Mouse (Mus musculus) cerebellum, postnatal 36 days (tissue): ENCODE measurements at regions not wholly inside any gene's neighbourhood (a gene's known extent, or its start where the extent isn't known, plus 50 kb on each side); places are given as distances from the start of the nearest gene placed in this dataset.

Source experiments
- DNase-seq, 2 experiments: peaks; one replicate each; pipeline ENCODE4 v3.0.0; 2021 to 2022; ENCODE audit warnings: mixed read lengths in 2 of 2

DNA sequence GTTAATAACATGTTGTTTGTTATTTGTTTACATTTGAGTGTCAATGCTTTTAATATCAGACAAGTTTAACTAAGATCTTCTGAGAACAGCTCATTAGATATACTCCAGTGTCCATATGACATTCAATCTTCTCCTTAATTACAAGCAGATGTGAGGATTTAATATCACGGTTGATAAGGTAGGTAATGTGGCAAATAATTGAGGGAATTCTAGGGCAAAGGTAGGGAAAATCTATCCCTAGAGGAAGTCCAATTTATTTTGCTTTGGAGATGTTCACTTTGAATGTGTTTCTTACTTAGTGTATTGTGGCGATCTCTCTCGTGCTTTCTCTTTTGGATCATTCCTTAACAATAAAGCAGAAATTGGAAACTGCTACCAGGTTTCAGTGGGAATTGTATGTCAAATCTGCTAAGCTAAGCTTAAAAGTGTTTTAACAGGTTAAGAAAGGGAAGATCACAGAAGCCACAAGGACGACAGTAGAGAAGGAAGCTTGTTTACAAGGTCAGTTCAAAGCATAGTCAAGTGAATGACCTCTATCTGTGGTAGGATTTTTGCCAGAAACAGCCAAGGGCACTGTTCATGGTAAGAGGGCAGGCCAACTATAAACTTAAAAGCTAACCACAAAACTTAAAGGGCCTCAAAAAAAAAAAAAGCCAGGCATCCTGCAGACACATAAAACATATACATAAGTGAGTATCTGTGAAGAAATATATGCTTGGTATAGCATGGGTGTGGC lies 282.2 kb upstream of the Xrcc4 start:
- no peak for DNase-seq

- no peak for DNase-seq
These were observed 281.5 kb upstream of the Xrcc4 start for GRCm38 (mm10) chr13:90370746-90371414.

DNA sequence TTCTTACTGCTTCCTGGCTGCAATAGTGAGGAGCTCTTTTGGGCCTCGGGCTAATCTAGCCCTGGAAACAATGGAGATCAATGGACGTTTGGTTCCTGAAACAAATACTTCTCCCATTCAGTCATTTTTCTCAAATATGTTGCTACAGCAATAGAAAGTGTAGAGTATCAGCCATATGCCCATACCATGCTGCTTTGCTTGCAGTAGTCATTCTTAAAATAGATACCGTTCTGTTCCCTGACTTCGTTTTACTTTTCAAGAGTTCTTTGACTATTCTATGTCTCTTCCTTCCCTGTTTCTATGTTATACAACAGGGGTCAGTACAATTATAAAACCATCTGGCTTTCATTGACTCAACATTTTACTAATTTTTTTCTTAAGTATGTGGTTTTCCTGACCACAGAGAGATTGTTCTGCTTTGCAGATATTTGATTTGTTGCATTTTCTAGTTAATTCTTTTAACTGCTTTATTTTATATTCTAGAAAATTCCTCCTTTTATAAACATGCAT lies 275.2 kb upstream of the Xrcc4 start:
- DNase-seq, result no peak

DNA sequence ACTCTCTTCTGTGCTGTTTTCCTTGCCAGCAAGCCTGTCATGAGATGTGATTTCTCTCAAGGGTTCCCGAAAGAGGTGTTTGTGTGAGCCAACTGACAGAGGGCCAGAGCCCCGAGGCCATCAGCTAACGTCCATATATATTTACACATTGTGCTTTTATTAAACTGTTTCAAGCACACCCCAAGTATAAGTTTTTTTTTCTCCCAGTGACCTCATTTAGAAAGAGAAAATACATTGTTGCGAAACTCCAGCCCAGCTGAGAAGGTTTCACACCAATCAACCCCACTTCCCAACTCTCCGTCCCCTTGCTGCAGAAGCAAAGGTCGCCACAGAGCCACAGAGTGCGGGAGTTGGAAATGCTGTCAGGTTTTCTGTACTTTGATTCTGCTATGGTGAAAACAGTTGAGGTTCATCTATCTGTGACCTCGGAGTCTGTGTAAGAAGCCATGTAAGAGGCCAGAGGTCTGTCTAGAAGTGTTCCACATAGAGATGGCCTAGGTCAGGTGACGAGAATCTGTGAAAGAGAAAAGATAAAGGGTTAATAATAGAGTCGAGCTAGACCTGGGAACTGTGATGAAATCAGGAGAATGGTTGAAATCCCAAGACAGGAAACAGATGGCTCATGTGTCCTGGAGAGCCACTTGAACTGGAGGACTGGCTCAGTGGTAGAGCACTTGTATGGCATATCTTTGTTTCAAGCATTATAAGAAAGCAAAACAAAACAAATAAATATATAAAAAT lies 270.6 kb upstream of the Xrcc4 start:
- no peak for DNase-seq

- DNase-seq, result no peak
These were observed 268.7 kb upstream of the Xrcc4 start for GRCm38 (mm10) chr13:90358149-90358548.

DNA sequence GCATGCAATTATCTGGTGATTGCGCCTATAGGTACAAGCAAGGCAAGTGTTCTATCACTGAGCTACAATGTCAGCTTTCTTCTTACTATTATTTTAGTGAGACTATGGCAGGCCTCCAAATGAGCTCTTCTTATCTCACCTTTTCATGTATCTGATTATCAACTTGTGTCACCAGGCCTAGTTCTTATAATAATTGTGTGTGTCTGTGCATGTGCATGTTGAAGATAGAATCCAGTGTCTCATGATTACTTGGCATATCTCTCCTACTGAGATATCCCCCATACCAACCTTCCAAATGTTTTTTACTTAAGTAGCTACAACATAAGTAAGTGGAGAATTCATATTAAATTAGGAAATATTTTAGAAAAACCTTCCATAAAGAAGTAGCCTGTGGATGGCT lies 266.2 kb upstream of the Xrcc4 start:
- no peak for DNase-seq

- DNase-seq, result no peak
These were observed 253.4 kb upstream of the Xrcc4 start for GRCm38 (mm10) chr13:90342823-90343222.

GRCm38 (mm10) chr13:90341597-90342212 lies 252.3 kb upstream of the Xrcc4 start:
- DNase-seq, result no peak

DNA sequence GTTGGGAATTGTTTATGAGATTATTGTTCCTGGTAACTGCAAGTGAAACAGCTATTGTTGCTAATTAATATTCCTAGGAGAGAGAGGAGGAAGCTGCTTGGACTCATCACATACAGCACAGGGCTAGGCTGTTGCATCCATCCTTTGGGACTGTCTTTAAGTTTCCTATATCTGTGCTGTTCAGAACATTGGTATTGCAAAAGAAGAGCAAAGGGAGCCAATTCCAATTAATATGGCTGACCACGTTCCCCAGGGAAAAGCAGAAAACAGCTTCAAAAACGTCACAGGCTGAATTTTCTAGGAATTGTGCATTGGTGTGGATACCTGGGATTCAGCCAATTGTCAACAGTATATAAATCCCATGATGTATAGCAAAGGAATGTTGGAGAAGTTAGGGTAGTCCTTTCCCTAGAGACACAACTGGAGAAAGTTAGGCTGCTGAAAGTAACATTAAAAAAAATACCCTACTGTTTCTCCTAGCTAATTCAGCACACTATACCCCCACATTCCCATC lies 251.3 kb upstream of the Xrcc4 start:
- no peak for DNase-seq

DNA sequence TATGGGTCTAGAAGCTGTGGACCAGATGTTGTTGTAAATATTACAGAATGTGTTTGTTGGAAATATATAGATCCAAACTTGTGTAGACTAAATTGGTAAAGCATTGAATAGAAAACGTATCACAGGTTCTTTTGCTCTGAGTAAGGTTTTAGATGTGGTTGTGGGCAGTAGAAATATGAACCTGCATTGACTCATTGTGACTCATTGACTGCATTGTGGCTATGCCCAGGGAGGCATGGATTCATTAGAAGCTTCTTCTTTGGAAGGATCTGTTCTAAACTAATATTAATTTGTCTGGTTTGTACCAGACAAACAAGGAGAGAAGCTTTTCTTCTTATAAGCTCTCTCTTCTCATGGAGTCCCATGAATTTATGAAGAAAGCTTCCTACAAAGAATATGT lies 248.2 kb upstream of the Xrcc4 start:
- DNase-seq, result no peak

DNA sequence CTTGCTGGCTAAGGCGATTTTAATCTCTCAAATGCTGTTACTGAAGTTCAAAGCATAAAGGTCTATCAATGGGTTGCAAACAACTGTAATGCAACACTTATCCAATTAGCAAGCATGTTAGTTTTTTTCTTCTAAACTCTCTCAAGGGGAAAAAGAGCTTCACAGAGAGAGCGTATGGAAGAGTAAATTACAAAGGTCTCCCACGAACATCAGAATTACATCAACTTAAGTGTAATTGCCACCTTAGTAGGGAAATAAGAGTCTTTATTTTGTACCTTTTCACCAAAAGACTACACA lies 246.3 kb upstream of the Xrcc4 start:
- no peak for DNase-seq

DNA sequence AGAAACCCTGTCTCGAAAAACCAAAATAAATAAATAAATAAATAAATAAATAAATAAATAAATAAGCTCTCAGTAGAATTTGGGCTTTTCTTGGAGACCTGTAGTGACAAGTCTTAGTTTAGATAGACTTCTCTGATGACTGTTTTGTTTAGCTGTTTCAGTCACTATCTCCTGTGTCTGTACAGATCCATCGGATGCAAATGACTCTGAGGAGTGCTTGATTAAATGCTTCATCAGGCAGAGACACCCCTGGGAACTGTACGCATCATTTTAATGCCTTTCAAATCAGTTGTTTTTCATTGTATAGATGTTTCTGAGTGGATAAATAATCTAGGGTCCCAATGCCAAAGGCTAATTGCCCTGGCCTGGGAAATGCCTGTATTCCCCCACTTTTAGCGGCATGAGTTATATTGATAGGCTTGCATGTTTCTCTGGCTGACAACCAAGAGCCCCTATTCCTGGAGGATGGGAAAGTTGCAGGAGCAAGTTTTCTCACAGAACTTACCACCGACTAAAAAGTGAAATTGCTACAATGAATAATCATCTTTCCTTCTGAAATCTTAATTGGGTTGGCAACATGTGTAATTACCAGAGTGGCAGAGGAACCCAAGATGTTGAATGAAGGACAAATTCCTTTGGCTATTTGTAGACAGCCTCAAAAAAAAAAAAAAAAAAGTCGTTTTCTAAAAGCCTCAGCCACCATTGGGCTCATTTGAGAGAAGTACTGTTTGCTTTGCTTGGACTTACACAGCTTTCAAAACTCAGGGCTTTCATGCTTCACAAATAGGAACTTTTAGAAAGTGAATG lies 245.7 kb upstream of the Xrcc4 start:
- no peak for DNase-seq

GRCm38 (mm10) chr13:90334286-90334685 lies 244.9 kb upstream of the Xrcc4 start:
- no peak for DNase-seq

- DNase-seq, result no peak
These were observed 235.8 kb upstream of the Xrcc4 start for GRCm38 (mm10) chr13:90325226-90325625.

DNA sequence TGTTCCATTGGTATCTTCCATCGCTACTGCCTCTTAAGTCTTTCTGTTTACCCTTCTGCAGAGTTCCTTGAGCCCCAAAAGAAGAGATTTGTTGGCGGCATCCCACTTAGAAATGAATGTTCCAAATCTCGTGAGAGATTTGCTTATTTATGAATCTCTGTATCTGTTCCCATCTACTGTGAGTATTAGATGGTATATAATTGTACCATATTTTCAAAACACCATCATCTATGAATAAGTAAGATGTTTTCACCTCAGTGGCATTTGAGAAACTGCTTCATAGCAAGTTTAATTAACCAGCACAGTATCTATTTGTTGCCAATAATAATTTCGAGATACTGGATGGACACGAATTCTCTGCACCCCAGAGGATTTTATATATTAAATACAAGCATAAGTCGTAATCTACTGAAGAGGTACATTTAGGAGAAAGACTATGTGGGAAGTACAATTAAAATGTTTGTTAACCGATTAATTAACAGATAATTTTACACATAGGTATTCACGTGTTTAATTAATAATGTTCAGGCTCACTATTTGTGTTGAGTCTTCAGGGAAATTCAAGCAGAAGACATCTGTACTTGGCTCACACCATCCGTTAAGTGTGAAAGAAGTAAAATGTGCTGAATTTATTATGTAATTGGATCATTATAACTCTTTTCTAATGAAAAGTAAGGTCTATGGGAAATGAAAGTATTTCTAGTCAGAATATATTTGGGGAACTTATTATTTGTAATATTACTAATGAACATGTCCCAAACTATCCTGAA lies 224.0 kb upstream of the Xrcc4 start:
- no peak for DNase-seq

DNA sequence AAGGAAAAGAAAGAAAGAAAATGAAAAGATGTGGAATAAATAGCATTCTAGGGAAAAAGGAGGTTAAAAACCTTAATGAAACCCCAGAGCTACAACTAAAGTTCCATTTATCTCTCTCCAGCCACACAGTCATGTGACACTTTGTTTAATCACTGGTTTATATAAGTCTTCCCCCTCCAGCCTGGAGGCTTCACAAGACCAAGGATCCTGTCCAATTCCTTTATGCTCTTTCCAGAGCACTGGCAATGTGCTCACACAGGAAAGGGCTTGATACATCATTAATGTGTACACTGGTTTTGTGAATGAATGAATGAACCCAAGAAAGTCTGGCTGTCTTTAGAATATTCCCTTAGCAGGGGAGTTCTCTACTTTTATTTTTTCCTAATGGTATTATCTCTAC lies 221.1 kb upstream of the Xrcc4 start:
- no peak for DNase-seq

GRCm38 (mm10) chr13:90300481-90300880 lies 211.1 kb upstream of the Xrcc4 start:
- DNase-seq, result no peak

DNA sequence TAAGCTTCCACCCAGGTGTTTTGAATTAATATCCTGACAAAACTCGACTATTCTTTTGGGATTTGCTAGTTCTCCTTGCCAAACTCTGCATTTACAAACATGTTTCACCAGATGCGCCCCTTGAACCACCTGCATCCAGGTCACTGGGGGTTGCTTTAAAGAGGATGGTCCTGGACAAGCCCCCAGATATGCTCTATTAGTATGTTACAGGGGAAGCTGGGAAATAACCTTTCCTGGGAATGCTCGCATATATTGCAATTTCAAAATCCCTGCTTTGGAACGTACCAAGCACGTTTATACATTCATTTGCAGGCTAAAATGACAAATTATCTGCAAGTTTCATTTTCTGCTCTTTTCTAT lies 205.2 kb upstream of the Xrcc4 start:
- no peak for DNase-seq

DNA sequence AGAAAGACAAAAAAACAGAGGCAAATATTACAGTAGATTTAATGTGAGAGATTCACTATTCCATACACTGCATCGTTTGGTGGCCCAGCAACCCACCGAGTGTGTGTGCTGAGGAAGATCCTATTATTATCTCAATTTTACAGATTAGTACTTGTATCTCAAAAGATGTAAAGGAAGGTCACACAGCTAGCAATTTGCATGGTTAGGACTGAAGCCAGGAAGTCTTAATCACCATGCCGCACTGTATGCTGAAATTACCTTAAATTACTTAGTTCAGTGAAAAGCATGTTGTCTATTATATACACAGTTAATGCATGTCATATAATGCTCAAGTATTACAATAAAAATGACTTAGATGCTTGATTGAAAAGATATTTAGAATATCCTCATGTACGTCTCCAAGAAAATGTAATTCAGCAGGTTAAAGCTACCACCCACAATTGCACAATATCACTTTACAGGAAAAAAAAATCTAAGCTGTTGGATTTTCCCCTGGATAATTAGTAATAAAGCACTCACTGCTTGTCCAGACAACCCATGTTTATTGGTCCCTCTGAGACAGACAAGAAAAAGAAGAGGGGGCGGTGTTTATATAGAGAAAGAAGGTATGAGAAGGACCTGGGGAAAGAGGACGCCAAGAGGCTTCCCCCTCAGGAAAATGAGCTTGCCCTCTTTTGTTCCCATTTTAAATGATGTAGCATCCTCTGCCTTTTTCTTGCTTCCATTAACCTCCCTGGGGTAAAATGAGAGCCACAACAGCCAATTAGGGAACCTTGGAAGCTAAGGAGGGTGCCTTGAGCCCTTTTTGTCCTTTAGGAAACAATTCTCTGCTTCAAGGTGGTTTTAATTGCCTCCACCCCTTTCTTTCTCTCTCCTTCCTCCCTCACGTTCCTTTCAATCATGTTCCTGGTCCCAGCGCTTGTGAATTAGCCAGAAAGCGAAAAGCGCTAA lies 204.6 kb upstream of the Xrcc4 start:
- no peak for DNase-seq

- DNase-seq, result no peak
These were observed 203.5 kb upstream of the Xrcc4 start for GRCm38 (mm10) chr13:90292905-90293304.

DNA sequence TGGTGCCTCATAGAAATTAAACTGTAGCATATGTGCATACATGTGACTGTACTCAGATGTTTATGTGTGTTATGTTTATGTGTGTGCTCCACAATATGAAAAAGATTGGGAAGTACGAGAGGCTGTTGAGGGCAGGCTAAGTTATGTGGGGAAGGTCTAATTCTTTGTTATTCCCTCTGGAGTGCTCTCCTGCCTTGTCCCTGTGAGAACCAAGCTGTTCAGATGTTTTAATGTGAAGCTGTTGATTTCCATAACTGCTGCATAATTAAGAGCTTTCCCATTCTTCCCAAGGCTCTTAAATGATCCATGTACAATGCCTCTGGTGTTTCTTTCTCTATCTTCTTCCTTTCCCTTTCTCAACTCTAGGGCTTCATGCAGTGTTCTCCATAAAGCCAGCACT lies 202.7 kb upstream of the Xrcc4 start:
- no peak for DNase-seq
